Mouse (Mus musculus) urinary bladder, postnatal 4 days (tissue): ENCODE results near the gene Olfr553.
"Not testable (repeated sequence)": the region's sequence is repeated elsewhere in the genome, so short reads cannot be mapped to it uniquely, and the experiment has no call there.

ENCODE experiments used
- DNase-seq, 2 experiments: peaks; one replicate each; pipeline ENCODE4 v3.0.0; 2021 to 2022; ENCODE audit warnings: low spot score in 2 of 2

Olfr553 gene

DNA sequence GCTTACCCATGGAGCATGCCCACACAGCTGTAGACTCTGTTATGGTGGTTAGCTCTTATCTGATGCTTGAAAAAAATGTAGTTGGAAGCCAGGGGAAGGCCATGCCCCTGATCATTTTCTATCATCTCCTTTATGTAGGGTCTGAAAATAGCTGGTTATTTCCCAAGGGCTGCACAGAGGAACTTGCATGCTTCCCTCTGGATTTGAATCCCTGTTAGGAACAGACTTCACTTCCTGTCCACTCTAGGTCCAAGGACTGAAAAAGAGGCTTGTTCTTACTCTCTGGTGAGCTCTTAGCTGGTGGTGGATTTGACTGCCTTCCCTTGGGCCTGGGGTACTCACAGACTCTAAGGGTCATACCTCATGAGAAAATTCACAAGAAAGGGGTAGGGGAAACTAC is at the start of gene Olfr553:
Olfr553 (minus strand) TSS at position 101 of the 400 bp plus-strand sequence.
- no peak for DNase-seq

DNA sequence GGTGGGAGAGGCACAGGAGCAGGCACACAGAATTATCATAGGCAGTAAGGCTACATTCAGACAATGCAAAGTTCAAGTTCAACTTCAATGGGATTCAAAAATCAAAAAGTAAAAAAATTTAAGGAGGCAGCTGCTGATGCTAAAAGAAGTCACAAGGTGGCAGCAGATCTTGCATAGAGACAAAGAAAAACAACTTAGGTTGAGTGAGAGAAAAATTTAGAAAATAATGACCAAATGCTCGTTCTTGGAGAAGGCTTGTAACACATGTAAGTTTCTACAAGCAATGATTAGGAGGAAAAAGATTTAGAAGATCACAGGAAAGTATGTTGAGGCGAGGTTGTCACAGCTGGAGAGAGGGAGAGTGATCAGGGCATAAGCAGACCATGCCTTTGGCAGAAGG is 47.4 kb upstream of the Olfr553 start:
- DNase-seq: no peak

DNA sequence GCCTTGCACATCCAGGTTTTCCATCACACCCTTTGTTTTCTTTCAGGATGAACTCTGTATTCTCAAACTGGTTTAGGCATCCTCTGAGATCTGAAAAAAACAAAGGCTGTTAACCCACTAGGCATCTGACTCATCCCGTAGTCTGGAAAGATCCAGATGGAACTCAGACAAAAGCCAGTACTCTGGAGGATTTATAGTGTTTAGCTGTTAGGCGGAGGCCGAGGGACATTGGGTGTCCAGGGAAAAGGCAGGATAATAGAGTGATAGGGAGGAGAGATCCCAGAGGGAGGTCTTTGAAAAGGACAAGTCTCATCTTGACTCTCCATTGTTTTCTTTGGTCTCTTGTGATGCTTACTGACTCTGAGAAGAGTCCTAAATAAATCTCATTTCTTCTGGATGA is 46.6 kb upstream of the Olfr553 start, which contains the start of gene Olfr556:
Olfr556 (plus strand) TSS at position 301 of the 400 bp plus-strand sequence.
- DNase-seq: no peak

DNA sequence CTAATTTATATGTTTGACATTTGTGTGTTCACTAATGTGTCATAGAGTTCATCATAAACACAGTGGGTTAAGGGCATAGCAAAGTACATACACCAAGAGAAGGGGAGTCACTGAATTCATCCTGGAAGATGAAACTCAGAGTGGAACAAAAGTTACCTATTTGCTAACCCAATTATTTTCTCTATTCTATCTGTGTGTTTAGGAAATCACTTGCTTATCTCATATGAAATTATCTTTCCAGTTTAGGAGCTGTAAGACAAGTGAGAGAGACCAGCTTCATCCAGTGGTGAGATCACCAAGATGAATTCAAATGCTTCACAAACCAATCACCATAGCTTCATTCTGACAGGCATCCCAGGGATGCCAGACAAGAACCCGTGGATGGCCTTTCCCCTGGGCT is 40.5 kb upstream of the Olfr553 start, which contains the start of gene Olfr555:
Olfr555 (plus strand) TSS at position 301 of the 400 bp plus-strand sequence.
- no peak for DNase-seq

DNA sequence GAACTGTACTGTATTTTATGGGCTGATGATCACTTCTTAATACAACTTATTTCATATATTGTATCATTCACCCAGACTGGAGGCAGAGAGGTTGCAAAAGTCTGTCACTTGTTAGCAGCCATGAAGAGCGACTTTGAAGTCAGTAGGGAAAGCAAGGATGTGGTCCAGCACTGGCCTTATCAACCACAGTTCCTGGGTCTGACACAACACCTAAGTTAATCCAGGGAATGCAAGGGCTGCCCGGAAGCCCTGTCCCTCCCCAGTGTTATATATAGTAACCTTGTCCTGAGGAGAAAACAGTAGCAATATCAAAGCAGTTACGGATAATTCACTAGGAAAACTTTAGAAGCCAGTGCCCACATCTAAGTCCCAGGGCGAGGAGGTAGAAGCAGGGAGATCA is 26.9 kb upstream of the Olfr553 start:
- DNase-seq: not testable (repeated sequence)

DNA sequence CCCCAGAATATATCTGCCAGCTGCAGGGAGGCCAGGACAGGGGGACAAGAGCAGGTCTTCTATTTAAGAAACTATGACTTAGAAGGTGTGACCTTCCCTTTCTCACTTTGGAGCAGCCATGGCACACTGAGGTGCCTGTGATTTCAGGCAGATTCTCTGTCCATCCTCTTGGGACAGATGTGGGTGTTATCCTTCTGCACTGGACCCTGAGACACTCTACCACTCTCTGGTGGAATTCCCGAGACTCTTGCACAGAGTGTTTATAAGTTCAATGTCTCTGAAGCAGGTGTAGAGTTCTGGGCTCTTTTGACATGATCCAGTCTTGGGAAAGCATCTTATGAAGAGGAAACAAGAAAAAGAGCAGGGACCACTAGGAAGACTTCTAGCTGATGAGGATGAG is 20.1 kb upstream of the Olfr553 start, which contains the start of gene Olfr554:
Olfr554 (plus strand) TSS at position 301 of the 400 bp plus-strand sequence.
- DNase-seq: no peak

DNA sequence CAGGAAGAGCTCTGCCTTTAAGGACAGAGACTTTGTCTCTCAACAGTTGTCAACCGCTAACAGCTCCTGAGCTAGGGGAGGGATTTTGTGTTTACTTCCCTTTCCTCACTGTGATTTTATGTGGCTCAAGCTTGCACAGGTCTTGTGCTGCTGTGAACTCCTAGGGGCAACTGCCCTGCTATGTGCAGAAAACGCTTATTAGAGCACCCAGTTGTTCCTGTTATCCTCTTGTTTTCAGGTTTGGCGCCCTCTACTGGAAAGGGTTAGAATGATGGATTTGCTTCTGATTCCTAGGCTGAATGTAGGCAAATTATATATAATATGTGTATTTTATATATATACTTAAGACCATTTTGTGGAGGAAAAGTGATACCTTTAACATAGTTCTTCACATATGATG is 18.6 kb upstream of the Olfr553 start:
- DNase-seq: no peak

DNA sequence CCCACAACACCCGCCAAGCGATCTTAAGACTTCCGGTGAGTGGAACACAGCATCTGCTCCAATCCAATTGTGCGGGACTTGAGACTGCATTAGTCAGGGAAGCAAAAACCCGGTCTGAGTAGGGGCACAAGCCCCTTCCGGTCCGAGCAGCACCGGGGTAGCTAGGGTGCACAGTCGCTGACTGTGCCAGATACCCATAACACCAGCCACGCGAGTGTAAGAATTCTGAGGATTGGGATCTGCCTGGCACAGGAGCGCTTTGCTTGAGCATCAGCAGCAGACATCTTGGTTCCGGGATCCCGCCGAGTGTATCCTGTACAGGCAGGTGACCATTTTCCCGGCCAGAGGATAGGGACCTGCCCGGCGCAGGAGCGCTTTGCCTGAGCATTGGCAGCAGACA is 2.4 kb upstream of the Olfr553 start:
- not testable (repeated sequence) for DNase-seq

DNA sequence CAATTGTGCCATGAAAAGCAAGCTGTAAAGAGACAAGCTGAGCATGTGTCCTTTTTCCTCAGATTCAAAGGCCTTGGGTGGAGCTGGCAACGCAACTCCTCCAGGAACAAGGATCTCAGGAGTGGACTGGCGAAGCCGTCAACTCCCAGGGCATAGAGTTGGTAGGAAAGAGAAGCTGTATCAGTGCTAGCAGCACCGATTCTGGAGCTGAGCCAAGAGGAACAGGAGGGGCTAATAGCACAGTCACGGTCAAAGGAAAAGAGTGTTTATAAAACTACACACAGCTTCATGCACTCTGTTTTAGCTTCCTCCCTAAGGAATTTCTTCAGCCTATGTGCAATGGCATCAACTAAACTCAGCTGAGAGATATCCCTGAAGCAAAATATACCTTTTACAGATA is 1.6 kb upstream of the Olfr553 start:
- DNase-seq: no peak

DNA sequence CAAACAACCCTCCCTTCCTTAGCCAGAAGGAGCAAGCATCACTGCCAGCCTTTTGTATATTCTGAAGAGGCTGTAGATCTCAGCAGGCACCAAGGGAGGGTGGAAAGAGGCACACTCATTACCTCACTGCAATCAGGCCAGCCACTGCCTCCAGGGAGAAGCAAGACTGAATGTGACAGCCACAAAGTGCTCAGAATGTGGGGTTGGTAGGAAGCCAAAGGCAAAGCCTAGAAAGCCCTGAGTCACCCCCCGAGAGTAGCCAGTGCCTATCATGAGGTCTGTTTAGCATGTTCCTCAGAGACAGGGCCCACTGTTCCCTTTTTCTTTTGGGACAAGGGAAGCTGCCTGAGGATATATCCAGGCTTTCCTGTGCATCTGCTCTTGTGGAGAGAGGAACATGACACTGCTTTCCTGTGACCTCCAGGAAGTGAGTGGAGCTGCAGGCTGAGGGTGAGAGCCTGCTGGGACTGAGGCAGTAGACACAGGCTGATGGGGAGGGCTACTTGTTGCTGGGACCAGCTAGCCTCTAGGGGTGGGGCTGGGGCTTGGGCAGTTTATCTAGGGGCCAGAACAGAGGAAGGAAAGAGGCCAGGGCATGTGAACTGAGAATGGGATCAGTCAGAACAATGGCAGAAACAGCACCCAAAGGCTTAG is 20.5 kb downstream of the Olfr553 start, which contains the start of gene Olfr552:
Olfr552 (plus strand) TSS at position 393 of the 654 bp plus-strand sequence.
- no peak for DNase-seq

DNA sequence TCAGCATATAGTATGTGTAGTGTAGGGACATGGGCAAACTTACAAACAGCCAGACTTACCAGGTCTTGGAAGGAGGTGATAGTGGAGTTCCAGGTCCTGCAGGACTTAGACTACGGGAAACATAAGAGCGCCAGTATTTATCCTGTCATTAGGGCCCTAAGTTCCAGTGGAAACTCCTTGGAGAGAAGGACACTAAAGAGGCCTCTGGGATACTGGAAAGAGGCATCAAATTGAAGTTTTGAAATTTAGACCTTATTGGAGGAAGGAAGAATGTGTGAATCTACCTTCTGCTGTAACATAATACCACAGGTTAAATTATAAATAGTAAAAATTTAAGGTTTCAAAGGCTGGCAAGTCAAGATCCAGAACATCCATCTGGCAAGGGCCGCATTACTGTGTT is 26.2 kb downstream of the Olfr553 start, which contains the start of gene Olfr551:
Olfr551 (minus strand) TSS at position 101 of the 400 bp plus-strand sequence.
- no peak for DNase-seq

DNA sequence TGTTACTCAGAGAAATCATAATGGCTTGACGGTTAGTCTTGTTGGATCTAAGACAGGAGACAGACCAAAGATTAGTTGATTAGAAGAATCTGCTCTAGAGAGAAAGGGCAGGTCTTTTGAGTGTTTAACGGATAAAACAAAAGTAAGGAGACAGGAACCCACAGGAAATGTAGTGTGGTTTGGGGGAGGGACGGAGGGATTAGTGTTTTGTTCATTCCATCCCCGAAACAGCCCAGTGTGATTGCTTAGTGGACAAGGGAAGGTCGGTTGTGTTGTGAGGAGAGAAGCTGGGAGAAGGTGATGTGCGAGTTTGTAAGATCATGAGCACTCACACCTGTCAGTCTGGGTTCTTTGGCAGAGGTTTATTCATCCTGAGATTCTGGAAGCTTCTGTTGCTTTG is 42.0 kb downstream of the Olfr553 start:
- no peak for DNase-seq

DNA sequence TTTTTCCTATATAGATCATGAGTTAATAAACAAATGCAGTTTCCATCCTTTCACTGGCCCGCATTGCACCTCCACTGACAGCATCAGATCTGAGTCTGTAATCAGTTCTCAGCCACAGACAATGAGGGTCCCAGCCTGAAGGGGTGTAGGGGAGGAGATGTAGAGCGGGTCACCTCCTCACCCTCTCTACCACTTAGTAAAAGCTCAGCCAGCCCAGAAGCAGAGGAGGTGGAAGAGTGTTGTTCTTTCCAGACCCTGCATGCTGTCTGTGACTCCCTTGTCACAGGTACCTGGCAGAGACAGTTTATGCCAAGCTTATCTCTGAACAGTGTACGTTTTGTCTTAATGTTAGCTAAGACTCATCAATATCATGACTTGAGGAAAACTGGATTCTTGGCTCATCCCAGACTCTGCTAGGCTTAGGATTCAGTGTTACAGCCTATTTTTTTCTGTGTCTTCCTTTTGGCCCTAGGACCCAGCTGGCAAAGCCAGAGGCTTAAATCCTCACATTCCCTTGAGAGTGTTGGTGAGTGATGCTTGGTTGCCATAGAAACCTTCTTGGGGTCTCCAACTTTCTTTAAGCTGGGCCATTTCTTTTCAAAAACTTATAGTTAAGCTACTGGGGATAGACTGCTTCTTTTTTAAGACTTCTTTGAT is 44.7 kb downstream of the Olfr553 start:
- DNase-seq: no peak

DNA sequence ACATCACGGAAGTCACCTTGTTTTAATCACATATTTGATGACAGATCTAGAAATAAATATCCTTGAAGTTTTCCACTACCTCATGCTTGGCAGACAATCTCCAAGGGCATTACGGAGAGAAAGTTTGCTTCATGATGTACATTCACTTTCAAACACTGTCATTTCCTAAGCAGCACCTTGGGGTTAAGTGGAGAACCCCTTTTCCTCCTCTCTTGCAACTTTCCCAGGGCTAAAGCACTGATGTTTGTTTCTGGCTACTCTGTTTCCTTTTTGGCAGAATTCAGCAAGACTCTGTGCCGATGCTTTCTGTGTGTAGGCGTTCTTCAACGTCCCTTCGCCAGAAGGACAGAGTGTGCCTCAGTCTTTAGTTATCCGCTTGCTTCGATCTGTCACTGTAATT is 46.9 kb downstream of the Olfr553 start, which contains the start of gene Olfr550:
Olfr550 (plus strand) TSS at position 301 of the 400 bp plus-strand sequence.
- DNase-seq: no peak

DNA sequence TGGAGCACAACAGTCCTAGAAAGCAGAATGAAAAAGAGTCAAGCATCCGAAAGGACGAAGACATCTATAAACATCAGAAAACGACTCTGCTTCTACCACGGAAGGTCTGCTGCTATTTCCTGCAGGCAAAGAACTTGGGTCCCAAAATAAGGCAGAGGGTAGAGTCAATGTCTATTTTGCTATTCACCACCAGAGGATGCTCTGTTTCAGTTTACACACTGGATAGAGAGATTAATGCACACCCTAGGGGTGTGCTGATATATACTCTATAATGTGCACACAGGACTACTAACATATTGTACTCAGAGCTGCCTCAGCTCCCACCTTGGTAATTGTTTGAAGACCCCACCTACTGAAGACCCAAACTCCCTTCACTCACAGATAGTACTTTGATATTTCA is 51.8 kb downstream of the Olfr553 start:
- no peak for DNase-seq

DNA sequence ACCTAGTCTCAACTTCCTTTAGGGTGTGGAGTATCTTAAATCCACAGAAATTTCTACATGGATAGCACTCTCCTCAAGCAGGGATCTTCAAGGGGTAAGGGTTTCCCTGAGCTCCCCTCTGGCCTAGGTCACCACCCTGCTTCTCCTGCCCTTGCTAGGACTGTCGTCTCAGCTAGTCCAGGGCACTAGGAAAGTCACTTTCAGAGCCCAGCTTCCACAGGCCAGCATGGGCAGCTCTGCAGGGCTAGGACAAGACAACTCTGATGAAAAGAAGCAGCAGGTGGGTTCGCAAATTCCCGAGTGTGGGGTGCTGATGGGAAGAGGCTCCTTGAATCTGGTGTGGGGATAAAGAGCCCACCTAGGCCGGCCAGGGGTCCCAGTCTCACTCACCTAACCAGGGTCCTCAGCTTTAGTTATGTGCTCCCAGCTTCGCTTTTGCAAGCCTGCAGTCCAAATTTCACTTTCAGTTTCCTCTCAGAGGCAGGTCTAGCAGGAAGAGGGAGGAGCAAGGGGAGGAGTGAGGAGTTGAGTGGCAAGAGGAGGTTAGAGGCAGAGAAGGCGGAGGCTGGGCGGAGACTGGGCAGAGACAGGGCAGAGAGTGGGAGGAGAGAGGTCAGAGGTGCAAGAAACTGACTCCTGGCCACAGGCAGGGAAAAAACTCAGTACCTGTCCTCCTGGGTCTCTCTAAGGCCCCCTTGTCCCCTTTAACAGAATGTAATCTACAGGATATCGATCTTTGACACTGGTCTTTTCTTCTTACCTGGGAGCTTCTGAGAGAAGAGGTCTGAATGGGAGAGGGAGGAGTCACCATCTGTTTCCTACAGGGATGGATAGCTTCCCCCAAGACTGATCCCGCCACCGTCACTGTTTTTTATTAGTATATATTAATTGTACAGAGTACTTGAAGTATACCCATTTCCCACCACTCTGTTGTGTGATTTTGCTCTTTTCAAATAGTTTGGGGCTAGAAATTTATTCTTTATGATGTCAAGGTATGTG is 52.7 kb downstream of the Olfr553 start, which contains the start of gene Trim21:
Trim21 (minus strand) TSS at position 488 of the 999 bp plus-strand sequence.
- peak; percentile 69 to 78 for DNase-seq
